Mouse (Mus musculus) olfactory bulb, adult 2 months (tissue): Measurements from ENCODE around the gene Asic2.

Experiments
- CTCF ChIP-seq: fragments of 200-500 bp; IDR thresholded peaks from 2 replicates; pipeline ENCODE4 v1.5.1; 2012; ENCODE audit warnings: low read depth, mild to moderate bottlenecking, low read length, moderate library complexity; ENCODE audit not compliant: insufficient read depth
- POLR2A ChIP-seq: fragments of 200-500 bp; IDR thresholded peaks from 2 replicates; pipeline ENCODE4 v1.6.1; 2012; ENCODE audit warnings: mild to moderate bottlenecking, low read depth, low read length, moderate library complexity; ENCODE audit not compliant: insufficient read depth

- no peak for TF ChIP-seq CTCF
- no peak for TF ChIP-seq POLR2A
Observed at GRCm38 (mm10) chr11:81488681-81489080, 479.6 kb downstream of the Asic2 start.
